Mouse (Mus musculus): ENCODE measurements around the gene Sftpa1. TPM values are rescaled to one million over a fixed set of nuclear protein-coding genes. Genes with fewer than 3 reads are reported as not detected.

The Sftpa1 gene
- polyA plus RNA-seq, 1 experiment, result not detected

GRCm38 (mm10) chr14:41100712-41101111 lies 30.9 kb upstream of the Sftpa1 start:
- Histone ChIP-seq H3K27me3 (ENCODE audit: control insufficient read depth, insufficient read depth, low read length) (no peaks in the 10 kb centered on the region), H3K36me3 (ENCODE audit: control insufficient read depth, insufficient read depth, low read length) (no peaks in the 10 kb centered on the region), H3K4me3 (ENCODE audit: control insufficient read depth, low read depth, low read length) (no peak overlapping the region), H3K27ac (ENCODE audit: control insufficient read depth, insufficient read depth, low read depth, low read length) (no peak overlapping the region), H3K4me1 (ENCODE audit: control insufficient read depth, insufficient read depth, low read length) (peaks cover 2% of the 10 kb centered on the region; the same call in 1 of the 2 replicates)
- TF ChIP-seq POLR2A (IDR thresholded peaks at IDR 0.05; ENCODE audit: control insufficient read depth, low read depth, low read length), result no peak
- no peak for TF ChIP-seq CTCF (IDR thresholded peaks at IDR 0.05; ENCODE audit: control insufficient read depth, insufficient read depth, insufficient replicate concordance, low read depth, low read length)

GRCm38 (mm10) chr14:41101242-41101641 lies 30.3 kb upstream of the Sftpa1 start:
- no peak for TF ChIP-seq CTCF (IDR thresholded peaks at IDR 0.05; ENCODE audit: control insufficient read depth, insufficient read depth, insufficient replicate concordance, low read depth, low read length)
- TF ChIP-seq POLR2A (IDR thresholded peaks at IDR 0.05; ENCODE audit: control insufficient read depth, low read depth, low read length), result no peak
- H3K4me3 ChIP-seq (ENCODE audit: control insufficient read depth, low read depth, low read length), result no peak overlapping the region
- peaks cover 2% of the 10 kb centered on the region; the same call in 1 of the 2 replicates for H3K4me1 ChIP-seq (ENCODE audit: control insufficient read depth, insufficient read depth, low read length)
- no peaks in the 10 kb centered on the region for H3K27me3 ChIP-seq (ENCODE audit: control insufficient read depth, insufficient read depth, low read length)
- no peak overlapping the region for H3K27ac ChIP-seq (ENCODE audit: control insufficient read depth, insufficient read depth, low read depth, low read length)
- no peaks in the 10 kb centered on the region for H3K36me3 ChIP-seq (ENCODE audit: control insufficient read depth, insufficient read depth, low read length)

- Histone ChIP-seq H3K27ac (ENCODE audit: control insufficient read depth, insufficient read depth, low read depth, low read length) (no peak overlapping the region), H3K4me3 (ENCODE audit: control insufficient read depth, low read depth, low read length) (no peak overlapping the region), H3K36me3 (ENCODE audit: control insufficient read depth, insufficient read depth, low read length) (no peaks in the 10 kb centered on the region), H3K4me1 (ENCODE audit: control insufficient read depth, insufficient read depth, low read length) (peaks cover 2% of the 10 kb centered on the region; the same call in 1 of the 2 replicates), H3K27me3 (ENCODE audit: control insufficient read depth, insufficient read depth, low read length) (no peaks in the 10 kb centered on the region)
- TF ChIP-seq CTCF (IDR thresholded peaks at IDR 0.05; ENCODE audit: control insufficient read depth, insufficient read depth, insufficient replicate concordance, low read depth, low read length) (no peak), POLR2A (IDR thresholded peaks at IDR 0.05; ENCODE audit: control insufficient read depth, low read depth, low read length) (no peak)
These were observed 29.3 kb upstream of the Sftpa1 start for GRCm38 (mm10) chr14:41102269-41102668.

- no peaks in the 10 kb centered on the region for H3K36me3 ChIP-seq (ENCODE audit: control insufficient read depth, insufficient read depth, low read length)
- TF ChIP-seq CTCF (IDR thresholded peaks at IDR 0.05; ENCODE audit: control insufficient read depth, insufficient read depth, insufficient replicate concordance, low read depth, low read length) (no peak), POLR2A (IDR thresholded peaks at IDR 0.05; ENCODE audit: control insufficient read depth, low read depth, low read length) (no peak)
- H3K27ac ChIP-seq (ENCODE audit: control insufficient read depth, insufficient read depth, low read depth, low read length), result no peak within 1 kb of the TSS
- no peaks in the 10 kb centered on the region for H3K27me3 ChIP-seq (ENCODE audit: control insufficient read depth, insufficient read depth, low read length)
- peaks cover 2% of the 10 kb centered on the region; the same call in 1 of the 2 replicates for H3K4me1 ChIP-seq (ENCODE audit: control insufficient read depth, insufficient read depth, low read length)
- no peak within 1 kb of the TSS for H3K4me3 ChIP-seq (ENCODE audit: control insufficient read depth, low read depth, low read length)
These were observed 26.6 kb upstream of the Sftpa1 start, which contains the start of gene Mat1a for GRCm38 (mm10) chr14:41104853-41105444. Gene Mat1a, plus strand, starts transcription at chr14:41105035.

GRCm38 (mm10) chr14:41111031-41111668 lies 20.4 kb upstream of the Sftpa1 start:
- Histone ChIP-seq H3K4me1 (ENCODE audit: control insufficient read depth, insufficient read depth, low read length) (no peaks in the 10 kb centered on the region), H3K36me3 (ENCODE audit: control insufficient read depth, insufficient read depth, low read length) (no peaks in the 10 kb centered on the region)
- TF ChIP-seq CTCF (IDR thresholded peaks at IDR 0.05; ENCODE audit: control insufficient read depth, insufficient read depth, insufficient replicate concordance, low read depth, low read length) (no peak), POLR2A (IDR thresholded peaks at IDR 0.05; ENCODE audit: control insufficient read depth, low read depth, low read length) (no peak)

GRCm38 (mm10) chr14:41112944-41113343 lies 18.6 kb upstream of the Sftpa1 start:
- H3K36me3 ChIP-seq (ENCODE audit: control insufficient read depth, insufficient read depth, low read length), result no peaks in the 10 kb centered on the region
- no peak for TF ChIP-seq POLR2A (IDR thresholded peaks at IDR 0.05; ENCODE audit: control insufficient read depth, low read depth, low read length)
- no peak for TF ChIP-seq CTCF (IDR thresholded peaks at IDR 0.05; ENCODE audit: control insufficient read depth, insufficient read depth, insufficient replicate concordance, low read depth, low read length)
- H3K27me3 ChIP-seq (ENCODE audit: control insufficient read depth, insufficient read depth, low read length), result no peaks in the 10 kb centered on the region

More at GRCm38 (mm10) chr14:41111031-41111668, 20.4 kb upstream of the Sftpa1 start:
- Histone ChIP-seq H3K4me3 (ENCODE audit: control insufficient read depth, low read depth, low read length) (no peak overlapping the region), H3K27me3 (ENCODE audit: control insufficient read depth, insufficient read depth, low read length) (no peaks in the 10 kb centered on the region), H3K27ac (ENCODE audit: control insufficient read depth, insufficient read depth, low read depth, low read length) (no peak overlapping the region)

GRCm38 (mm10) chr14:41116271-41116670 lies 15.3 kb upstream of the Sftpa1 start:
- TF ChIP-seq CTCF (IDR thresholded peaks at IDR 0.05; ENCODE audit: control insufficient read depth, insufficient read depth, insufficient replicate concordance, low read depth, low read length) (no peak), POLR2A (IDR thresholded peaks at IDR 0.05; ENCODE audit: control insufficient read depth, low read depth, low read length) (no peak)
- H3K27me3 ChIP-seq (ENCODE audit: control insufficient read depth, insufficient read depth, low read length), result no peaks in the 10 kb centered on the region
- H3K27ac ChIP-seq (ENCODE audit: control insufficient read depth, insufficient read depth, low read depth, low read length), result no peak overlapping the region
- no peaks in the 10 kb centered on the region for H3K36me3 ChIP-seq (ENCODE audit: control insufficient read depth, insufficient read depth, low read length)
- no peak overlapping the region for H3K4me3 ChIP-seq (ENCODE audit: control insufficient read depth, low read depth, low read length)
- H3K4me1 ChIP-seq (ENCODE audit: control insufficient read depth, insufficient read depth, low read length), result no peaks in the 10 kb centered on the region

More at GRCm38 (mm10) chr14:41112944-41113343, 18.6 kb upstream of the Sftpa1 start:
- H3K4me1 ChIP-seq (ENCODE audit: control insufficient read depth, insufficient read depth, low read length), result no peaks in the 10 kb centered on the region
- H3K27ac ChIP-seq (ENCODE audit: control insufficient read depth, insufficient read depth, low read depth, low read length), result no peak overlapping the region
- H3K4me3 ChIP-seq (ENCODE audit: control insufficient read depth, low read depth, low read length), result no peak overlapping the region
